Mouse (Mus musculus) cortical plate, adult 2 months (tissue): Measurements from ENCODE around the gene Cnr2.

ENCODE experiments used
- CTCF ChIP-seq: fragments of 200-500 bp; IDR thresholded peaks from 2 replicates; pipeline ENCODE4 v1.5.1; 2011; ENCODE audit warnings: mild to moderate bottlenecking, control low read depth, low read length; ENCODE audit not compliant: insufficient read depth; ENCODE audit errors: extremely low read depth
- POLR2A ChIP-seq: fragments of 200-500 bp; IDR thresholded peaks from 2 replicates; pipeline ENCODE4 v1.6.1; 2011; ENCODE audit warnings: mild to moderate bottlenecking, low read length, control low read depth; ENCODE audit not compliant: insufficient read depth; ENCODE audit errors: extremely low read depth

DNA sequence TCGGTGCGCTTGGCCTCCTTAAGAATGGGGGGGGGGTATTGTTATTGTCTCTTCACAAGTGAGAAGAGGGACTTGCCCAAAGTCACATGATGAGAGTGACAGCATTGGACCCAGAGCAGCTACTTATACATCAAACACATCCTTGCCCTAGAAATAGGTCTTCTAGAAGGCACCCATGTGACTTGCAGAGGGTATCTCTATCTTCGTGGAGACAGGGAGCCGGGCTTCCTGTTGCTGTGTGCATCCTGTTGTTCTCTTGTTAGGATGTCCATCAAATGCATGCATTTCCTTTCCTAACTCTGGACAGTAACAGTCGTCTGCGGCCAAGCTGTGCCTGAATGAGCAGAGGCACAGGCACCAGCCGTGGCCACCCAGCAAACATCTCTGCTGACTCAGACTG lies 16.3 kb downstream of the Cnr2 start:
- TF ChIP-seq CTCF = no peak
- no peak for TF ChIP-seq POLR2A
